Mouse (Mus musculus): ENCODE data around the gene Plcd3.

Gene Plcd3

DNA sequence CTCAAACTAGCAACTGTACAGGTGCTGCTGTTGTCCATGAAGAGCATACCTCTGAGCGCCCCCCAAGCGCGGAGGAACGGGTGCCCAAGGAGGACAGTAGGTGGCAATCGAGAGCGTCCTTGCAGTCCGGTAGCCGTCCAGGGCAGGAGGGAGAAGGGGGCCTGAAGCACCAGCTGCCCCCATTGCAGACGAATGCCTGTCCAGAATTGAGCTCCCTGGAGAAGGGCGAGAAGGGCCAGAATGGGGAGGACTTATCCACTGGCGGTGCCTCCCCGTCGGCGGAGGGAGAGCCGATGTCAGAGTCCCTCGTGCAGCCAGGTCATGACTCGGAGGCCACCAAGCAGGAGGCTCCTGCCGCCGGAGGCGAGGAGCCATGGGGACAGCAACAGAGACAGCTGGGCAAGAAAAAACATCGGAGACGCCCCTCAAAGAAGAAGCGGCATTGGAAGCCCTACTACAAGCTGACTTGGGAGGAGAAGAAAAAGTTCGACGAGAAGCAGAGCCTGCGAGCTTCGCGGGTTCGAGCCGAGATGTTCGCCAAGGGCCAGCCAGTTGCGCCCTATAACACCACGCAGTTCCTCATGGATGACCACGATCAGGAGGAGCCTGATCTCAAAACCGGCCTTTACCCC, 15.6 kb upstream of the Plcd3 start:
- peak; percentile 85 for DNase-seq

DNA sequence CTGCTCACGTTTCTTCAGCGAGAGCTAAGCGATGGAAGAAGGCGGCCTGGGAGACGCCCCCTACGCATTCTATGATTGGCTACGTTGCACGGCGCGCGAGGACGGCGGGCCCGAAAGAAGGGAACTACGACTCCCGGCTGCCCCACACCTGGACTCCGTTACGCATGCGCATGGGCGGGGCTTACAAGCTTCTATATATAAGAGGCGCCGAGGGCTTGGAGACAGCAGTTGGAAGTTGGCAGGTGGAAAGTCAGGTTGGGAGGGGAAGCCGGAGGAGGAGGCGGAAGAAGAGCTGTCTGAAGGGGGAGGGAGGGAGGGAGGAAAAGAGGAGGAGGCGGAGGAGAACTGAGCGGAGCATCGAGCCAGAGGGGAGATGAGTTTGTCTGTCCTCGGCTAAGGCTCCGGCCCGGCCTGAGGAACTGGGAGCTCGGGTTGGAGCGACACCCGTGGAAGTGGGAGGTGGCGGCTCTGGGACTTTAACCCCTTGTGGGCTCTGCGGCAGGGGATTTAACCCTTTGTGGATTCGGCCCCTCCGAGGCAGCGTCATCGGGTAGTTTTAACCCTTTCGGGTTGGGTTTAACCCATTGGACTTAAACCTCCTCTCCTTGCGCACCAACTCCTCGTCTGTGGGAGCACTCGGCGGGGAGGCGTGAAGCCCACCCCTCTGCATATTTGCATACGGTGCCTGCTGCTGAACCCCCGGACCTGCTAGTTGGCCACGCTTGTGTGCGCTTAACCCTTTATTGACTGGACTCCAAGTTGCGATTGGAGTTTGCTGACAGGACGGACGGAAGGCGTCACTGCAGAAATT, 14.8 kb upstream of the Plcd3 start, which contains the start of gene Hexim1:
Hexim1 (plus strand) TSS at position 224 of the 811 bp plus-strand sequence.
- peak; percentile 100 for DNase-seq

DNA sequence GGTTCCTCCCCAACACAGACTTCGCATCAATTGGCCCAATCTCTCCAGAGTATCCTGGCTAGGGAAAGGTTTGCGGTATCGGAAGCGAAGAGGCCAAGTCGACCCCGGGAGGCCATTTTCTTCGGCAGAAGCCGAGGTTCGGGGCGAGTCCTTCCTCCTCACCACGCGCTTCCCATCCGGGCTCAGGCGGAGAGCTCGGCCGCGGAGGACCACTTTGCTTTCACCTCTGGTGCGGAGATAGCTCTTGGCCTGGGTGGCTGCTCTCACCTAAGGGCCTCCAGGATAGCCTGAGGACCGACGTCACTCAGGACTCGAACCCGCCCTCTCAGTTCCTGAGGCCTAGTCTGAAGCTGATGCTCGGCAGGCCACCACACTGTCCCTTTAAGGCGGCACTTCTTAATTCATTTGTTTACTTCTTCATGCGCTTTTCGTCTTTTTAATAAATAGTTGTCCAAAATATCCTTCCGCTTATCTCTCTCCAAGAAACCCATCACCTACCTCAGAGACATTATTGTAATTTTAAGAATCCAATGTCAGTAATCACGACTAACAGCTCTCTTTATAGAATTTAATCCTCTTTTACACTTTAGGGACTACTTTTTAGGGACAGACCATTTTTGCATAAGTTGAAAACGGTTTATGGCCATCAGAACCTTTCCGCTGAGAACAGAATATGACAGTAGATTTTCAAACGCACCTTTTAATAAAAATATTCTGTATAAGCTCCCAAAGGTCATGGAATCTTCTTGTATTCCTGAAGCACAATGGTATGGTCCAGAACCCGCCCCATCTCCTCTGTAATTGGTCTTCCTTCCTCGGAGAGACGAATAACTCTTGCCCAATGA, 13.9 kb upstream of the Plcd3 start:
- DNase-seq = peak; percentile 91

DNA sequence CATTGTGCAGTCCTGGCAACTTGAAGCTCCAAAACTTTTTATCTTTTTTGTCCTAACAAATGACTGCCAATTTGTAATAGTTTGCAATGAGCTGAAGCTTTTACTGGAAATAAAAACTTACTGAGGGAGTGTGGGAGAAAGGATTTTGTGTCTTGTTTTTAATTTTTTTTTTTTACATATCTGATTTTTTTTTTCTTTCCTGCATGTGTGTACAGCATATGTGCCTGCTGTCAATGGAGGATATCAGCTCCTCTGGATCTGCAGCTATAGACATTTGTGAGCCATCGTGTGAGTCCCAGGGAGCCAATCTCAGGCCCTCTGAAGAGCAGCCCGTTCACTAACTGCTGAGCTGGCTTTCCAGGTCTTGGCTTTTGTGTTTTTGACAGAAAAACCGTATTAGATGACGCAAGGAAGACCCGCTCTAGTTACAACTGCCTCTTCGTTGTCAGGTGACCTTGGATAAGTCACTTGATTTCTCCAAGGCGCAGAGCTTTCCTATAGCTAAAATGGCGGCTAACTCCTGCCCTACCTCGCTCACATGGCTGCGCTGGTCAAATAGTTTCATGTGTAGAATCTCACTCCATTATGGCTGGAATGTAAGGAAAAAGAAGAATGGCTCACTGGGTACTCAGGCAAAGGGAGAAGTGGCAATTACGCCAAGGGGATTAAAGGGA, 12.9 kb upstream of the Plcd3 start:
- DNase-seq = no peak

DNA sequence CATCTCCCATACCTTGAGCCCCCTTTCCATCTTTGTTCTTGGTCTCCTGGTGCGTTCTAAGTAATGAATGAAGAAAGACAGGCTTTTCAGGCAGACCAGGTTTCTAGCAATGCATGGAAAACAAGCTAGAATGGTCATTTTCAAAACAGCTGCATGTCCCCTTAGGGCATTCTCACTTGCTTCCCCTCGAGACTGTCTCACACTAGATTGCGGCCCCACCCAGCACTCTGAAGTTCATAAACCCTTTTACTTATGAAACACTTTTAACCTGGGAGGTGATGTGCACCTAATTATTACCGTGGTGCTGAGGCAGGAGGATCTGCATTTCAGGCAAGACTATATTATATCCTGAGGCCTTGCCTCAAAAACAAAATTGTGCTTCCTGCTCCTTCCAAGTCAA, 12.3 kb upstream of the Plcd3 start:
- DNase-seq = no peak

DNA sequence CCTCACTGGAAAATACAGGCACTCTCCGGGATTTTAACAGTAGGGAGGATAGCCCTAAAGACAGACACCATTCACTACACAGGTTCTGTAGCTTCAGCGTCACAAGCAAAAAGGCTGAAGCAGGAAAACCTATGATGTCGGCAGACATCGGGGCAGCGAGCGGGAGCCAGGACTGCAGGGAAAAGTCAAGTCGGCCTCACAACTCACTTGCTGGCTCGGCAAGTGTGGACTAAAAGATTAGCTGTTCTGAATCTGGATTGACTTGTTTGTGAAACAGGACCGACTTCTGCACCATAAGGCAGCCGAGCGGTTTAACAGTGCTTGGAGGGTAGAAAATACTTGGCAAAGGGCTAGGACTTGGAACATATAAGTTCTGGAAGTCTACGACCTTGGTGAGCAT, 11.5 kb upstream of the Plcd3 start:
- no peak for DNase-seq

DNA sequence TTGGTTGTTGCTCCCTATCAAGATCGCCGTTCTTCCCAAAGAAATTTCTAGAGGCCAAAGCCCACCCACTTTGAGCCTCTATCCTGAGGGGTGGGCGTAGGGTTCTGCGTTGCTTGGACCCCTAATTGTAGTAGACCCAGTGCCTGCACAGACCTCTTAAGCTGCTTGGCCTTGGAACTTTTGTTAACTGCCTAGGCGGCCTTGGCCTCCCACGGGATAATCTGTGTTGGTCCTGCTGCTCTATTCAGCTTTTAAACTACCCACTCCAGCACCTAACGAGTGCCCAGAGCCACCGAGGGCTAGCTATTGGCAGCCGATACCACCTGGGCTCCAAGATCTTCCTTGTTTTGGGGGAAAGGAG, 11.1 kb upstream of the Plcd3 start:
- no peak for DNase-seq

DNA sequence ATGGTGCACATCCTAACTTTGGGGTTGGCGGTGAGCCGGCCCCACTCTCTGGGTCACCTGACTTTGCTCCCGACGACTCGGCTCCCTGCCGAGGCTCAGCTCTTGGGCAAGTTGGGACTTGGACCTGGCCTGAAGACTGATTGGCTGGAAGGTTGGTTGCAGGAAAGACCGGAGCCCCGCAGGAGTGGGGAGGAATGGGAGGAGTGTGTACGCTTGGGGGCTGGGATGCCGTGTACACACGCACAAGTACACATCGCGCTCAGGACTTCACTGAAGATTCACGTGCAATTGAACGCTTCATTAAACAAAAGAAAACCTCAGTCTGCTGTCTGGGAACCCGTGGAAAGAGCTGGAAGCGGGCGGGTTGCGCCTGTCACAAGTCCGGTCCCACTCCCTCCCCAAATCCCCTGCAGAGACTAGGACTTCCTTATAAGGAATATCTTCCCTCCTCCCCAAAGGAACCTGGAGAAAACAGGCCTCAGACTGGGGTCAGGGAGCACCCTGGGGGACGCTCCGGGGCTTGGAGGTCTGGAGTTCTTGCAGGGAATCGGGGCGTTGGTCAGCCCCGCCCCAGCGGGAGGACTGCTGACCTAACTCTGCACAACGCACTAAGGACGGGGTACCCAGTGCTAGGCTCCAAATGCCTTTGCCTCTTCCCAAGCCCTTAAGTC, 10.6 kb upstream of the Plcd3 start:
- DNase-seq = peak; percentile 90

DNA sequence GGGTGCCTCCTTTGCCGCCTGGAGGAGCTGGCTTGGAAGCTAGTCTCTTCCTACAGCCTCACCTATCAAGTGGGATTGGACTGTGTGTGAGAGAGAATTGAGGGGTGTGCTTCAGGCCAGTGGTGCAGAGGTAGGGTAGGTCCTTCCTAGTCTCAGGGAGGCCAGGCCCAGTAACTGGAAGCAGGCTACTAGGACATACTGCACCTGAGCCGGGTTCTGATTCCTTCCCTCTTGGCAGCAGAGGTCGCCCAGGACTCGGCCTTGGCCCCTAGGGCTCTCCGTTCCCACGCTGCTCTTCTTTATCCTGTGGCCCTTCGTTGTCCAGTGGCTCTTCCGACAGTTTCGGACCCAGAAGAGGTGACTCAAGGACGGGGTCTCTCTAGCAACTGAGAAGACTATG, 9.8 kb upstream of the Plcd3 start:
- no peak for DNase-seq

DNA sequence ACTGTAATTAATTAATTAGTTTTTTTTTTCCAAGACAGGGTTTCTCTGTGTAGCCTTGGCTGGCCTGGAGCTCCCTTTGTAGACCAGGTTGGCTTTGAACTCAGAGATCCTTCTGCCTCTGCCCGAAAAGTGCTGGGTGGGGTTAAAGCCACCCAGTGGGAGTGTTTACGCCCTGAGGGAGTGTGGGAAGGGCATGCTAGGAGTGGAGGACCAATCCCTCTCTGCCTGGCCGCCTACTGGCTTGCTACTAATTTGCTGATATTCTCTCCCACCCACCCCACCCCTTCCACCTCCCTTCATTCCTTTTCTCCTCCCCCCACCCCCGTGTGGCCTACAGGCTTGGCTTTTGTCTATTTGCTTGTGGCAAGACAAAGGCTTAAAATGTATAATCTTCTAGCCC, 4.9 kb upstream of the Plcd3 start:
- no peak for DNase-seq

DNA sequence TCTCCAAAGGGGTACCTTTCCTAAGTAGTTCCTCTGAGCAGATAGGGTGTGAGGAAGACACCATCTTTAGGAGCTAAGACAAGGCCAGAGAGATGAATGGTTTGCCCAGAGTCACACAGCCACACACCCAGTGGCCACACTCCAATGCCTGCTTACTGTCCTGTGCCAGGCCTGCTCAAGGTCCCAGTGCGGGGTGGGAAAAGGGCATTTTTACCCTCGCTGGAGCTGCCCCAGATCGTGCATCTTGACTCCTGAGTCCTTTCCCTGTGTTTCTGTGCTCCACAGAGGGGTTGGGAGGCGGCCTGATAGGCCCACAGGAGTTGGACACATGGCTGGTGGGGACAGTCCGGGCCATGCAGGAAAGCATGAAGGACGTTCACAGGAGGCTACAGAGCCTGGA, 4.4 kb upstream of the Plcd3 start:
- no peak for DNase-seq

DNA sequence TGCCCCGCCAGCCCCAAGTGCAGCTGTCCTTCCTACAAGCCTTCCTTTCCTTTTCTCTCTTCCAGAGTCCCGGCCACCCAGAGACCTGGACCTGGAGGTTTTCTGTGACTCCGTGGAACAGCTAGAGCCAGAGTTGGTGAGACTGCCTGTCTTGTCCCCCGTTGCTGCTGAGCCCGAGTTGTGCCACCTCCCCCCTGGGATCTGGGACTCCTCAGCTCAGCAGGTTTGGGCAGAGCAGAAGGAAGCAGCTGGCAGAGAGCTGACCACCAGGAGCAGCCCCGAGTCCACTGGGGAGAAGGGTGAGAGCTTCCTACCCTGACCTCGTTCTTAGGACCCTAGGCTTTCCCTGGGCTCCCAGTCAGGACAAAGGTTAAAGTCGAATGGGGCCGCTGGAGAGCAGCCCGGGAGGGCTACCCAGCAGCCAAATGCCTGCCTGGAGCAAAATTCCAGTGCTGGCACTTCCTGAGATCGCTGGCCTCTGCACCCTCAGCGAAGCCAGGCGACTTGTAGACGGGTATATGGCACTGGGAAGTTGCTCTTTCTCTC, 3.8 kb upstream of the Plcd3 start:
- no peak for DNase-seq

DNA sequence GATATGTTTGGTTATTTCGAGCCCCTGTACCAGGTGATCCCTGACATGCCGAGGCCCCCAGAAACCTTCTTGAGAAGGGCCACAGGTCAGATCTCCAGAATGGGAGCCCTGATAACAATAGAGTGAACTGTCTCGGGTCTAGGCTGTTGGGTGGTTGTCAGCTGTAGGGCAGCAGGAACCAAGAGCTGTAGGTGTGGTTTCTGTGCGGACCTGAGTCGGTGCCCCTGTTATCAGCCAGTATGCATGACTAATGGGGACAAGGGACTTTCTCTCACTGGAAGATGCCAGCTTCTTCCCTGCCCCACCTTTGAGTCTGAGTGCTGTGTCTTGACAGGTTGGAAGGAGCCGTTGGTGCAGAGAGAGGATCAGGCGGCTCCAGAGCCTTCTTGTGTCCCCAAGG, 3.0 kb upstream of the Plcd3 start:
- DNase-seq = no peak

DNA sequence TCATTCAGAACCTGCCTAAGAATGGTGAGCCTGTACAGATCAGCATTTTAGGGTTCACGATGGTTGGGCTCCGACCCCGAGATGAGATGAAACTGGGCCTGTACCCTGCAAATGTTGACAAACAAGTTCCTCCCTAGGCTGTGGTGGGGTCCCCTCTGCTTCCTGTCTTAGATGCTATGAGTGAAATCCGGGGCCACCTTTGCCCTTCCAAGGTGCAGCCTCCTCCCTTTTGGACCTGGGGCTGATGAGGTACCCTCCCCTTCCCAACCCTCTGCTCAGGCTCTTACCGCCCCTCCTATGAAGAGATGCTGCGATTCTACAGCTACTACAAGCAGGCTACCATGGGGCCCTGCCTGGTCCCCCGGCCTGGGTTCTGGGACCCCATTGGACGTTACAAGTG, 2.2 kb upstream of the Plcd3 start:
- no peak for DNase-seq

DNA sequence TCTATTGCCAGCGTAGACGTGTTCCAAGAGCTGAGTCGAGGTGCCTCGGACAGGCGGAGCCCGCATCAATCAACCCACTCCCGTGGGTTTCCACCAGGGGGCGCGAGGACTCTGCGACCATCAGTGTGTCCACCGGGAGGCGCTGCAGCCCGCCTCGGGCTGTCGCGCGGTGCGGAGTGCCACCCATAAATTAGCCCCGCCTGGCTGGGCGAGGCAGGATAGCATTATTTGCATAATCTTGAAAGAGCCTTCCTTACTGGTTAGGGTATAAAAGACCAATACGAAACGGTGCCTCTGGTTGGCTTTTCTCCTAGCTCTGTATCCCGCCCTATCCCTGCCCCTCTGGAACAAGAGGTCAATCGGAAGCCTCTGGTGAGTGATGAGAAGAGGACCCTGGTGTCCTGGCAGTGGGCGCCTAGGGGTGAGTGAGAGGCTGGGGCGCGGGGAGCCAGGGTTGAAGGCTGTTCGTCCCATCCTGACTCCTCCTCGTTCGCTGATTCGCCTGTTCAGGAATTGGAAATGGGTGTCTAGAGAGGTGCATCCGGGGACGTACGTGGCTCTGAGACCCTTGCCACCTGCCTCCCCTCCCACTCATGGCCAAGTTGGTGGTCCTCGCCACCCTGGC, 1.4 kb upstream of the Plcd3 start:
- DNase-seq = peak; percentile 98

DNA sequence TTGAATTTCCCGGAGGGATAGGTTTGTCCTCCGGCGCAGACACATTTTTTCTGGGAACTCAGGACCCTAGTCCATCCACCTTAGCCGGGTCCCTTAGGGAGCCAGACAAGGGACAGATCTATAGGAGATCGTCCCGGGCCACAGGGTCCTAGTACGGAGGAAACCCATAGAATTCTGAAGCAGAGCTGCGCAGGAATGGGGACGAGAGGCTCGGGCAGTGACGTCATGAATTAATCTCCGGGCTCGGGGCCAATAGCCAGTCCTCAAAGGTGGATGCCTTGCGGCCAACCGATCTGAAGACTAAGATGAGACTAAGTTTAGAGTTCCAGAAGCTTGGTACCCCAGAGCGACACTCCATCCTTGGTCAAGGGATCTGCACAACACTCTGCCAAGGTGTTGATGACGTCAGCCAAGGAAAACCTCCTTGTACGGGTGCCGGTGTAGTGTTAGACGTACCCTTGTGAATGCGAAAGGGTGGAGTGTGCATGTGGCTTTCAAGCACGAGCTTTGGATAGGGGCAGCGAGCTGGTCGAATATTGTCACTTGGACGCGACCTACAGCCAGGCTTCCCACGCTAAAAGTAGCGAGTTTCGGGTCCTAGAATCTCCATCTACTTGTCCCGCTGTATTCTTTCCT, 526 bp upstream of the Plcd3 start:
- peak; percentile 84 for DNase-seq

DNA sequence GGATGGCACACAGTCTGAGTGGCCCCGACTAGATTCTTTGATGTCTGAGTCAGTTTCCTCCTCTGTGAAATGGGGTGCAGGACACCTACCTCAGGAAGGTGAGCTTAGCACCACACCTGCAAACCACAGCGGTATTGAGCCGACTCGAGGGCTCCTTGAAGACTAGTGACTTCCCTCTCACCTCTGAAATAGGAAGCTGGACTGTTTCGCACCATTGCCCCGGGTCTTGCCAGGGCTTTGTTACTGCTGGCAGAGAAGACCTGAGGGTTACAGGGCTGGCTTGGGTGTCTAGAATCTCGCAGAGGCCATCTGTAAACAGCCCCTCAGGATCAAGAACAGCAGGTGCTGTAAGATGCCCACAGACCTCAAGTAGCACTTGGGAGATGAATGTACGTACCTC, 1.1 kb downstream of the Plcd3 start:
- DNase-seq = no peak

DNA sequence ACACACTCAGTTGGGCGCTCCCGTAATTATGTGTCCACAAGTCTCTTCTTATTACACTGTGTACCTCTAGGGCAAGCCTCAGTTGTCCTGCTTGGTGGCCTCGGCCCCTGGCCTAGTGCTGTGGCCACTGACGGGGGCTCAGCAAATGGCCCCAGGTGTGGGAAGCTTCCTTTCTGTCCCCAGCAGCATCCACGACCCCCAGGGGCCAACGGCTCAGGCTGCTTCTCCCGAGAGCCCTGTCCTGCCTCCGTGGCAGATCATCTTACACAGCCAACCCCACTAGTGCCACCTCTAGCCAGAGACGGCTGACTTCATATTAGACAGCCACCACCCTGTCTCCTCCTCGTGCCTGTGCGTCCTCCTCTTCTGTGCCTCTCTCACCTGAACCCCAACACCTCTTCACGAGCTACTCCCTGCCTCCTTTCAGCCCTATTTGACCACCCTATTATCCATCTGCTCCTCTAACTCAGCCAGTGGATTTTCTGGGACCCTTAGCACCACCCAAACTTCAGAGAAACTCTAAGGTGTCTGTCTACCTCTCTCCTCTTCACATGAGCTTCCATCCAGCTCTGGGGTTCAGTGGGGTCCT, 2.0 kb downstream of the Plcd3 start:
- no peak for DNase-seq

DNA sequence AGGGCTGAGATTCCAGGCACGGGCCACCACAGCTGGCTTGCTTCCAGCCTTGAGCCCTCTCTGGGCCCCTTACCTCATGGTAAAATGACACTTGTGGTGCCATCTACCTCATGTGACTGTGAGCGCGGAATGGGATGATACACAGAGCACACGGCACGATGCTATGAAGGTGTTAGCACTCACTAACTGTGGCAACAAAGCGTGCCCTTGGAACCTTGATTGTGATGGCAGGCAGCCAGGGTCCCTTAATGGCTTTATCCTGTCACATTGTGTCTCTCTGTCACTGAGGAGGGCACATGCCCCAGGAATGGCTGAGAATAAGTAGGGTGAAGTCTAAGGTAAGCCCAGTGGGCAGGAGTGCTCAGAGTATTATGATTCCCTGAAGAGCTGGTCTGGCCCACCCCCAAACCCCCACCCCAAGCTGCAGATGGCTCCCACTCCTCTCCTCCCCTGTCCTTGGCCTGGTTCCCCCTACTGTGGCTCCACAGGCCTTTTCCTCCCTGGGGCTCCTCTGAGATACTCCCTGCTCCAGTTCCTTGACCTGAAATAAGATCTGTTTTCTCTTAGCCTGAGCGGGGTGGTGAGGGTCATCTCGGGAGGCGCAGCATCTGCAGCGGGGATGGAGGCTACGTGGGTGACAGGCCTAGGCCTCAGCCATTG, 2.8 kb downstream of the Plcd3 start:
- DNase-seq = no peak

Data from lung, postnatal 36 days (tissue).